Mouse (Mus musculus): ENCODE data around the gene Dbx1.

- TF ChIP-seq CTCF (IDR thresholded peaks at IDR 0.05; ENCODE audit: low read depth, low read length) (no peak), POLR2AphosphoS5 (IDR thresholded peaks at IDR 0.05; ENCODE audit: insufficient replicate concordance, low read depth, low read length) (no peak)
Observed at GRCm38 (mm10) chr7:49620160-49620559, 16.5 kb downstream of the Dbx1 start.
